Mouse (Mus musculus): Measurements from ENCODE around the gene Lin7a.

DNA sequence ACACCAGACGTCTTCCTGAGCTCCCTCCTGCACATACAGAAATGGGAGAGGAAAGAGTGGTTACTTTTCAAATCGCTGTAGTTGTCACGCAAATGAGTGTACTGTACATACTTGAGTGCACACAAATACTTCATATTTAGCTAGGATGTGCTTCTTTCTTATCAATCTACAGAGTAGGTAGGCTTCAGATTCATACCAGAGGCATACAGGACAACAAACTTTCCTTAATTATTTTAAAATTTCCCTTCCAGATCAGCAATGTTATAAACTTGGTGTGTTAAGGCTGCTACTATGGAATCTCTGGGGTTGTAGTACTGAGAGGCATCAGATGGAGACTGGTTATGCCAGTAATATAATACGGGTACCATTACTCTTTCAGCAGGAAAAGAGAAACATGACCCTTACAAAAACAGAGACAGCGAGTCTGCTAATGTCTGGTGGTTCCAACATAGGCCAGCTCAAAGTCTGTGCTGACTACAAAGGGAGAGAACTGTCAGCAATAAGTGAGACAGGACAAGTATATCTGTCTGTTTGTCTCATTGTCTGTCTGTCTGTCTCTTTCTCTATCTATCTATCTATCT is 21.8 kb upstream of the Lin7a start:
- TF ChIP-seq CTCF (IDR thresholded peaks at IDR 0.05; ENCODE audit: borderline replicate concordance, insufficient read depth, low read length), result no peak
- no peak for TF ChIP-seq POLR2A (IDR thresholded peaks at IDR 0.05; ENCODE audit: low read depth, low read length)

Data from embryonic fibroblast, embryonic 13.5 days (primary cell).